Mouse (Mus musculus) gastrocnemius, postnatal 36 days (tissue): Measurements from ENCODE around the gene Slc25a26. TPM values are rescaled to one million over a fixed set of nuclear protein-coding genes. Genes with fewer than 3 reads are reported as not detected.

Source experiments
- microRNA-seq, 2 experiments: library from miRNA; unstranded; fragments of <30 nt; microRNA quantifications; one replicate each; pipeline ENCODE4 v1.2.0; 2021
- total RNA-seq, 2 experiments: library from RNA; stranded (reverse); gene quantifications; 2 replicates each; pipeline ENCODE4 v1.2.3; 2021

Slc25a26 gene
- total RNA-seq, 2 experiments from 2014 or later: 14.4 to 15.6 TPM

Small RNAs within 50 kb of the gene (microRNA-seq; reads per million reads assigned to microRNA genes)
- 0 to 0.36 reads per million in 2 experiments for gene Mir7041

Other genes with a start within 250 kb of the Slc25a26 start
- 1 to 10 TPM; 3.2 to 3.9 TPM for gene Magi1, start 216.4 kb upstream of the Slc25a26 start, total RNA-seq
- 10 to 100 TPM; 49.2 to 51.2 TPM for gene Lrig1, start 199.8 kb downstream of the Slc25a26 start, total RNA-seq